Comparison of ENCODE assay signal across 19 mouse cellular contexts in genomic region chr10:62220732-62221514, GRCm38 (mm10). TPM values are rescaled to one million over a fixed set of nuclear protein-coding genes. Genes with fewer than 3 reads are reported as not detected.
DNase-seq lines count a peak whose midpoint lies in the region; ATAC-seq and TF ChIP-seq lines count a peak whose summit lies in the region.
"Had no signal": no experiment of that assay in that cellular context is flagged by ENCODE, and none has a peak within 500 bp of the region (broad histone marks: within the 10 kb centered on the region; RNA-seq: fewer than 3 reads in every experiment).

No protein-coding gene starts in this region.

- no peak for ATAC-seq in lung, embryonic 14.5 days (ENCODE audit: insufficient read depth)
- ATAC-seq in kidney, embryonic 15.5 days (replicated peaks; ENCODE audit: low FRiP score): no peak
- ATAC-seq: CD4-positive, CD25-positive, alpha-beta regulatory T cell, adult 4 months had no signal

- no peaks in the 10 kb centered on the region for H3K36me3 ChIP-seq in lung, embryonic 14.5 days (ENCODE audit: insufficient read depth)
- no peaks in the 10 kb centered on the region for H3K36me3 ChIP-seq in kidney, embryonic 15.5 days
- no peaks in the 10 kb centered on the region for H3K36me3 ChIP-seq in hindbrain, embryonic 10.5 days
- H3K36me3 ChIP-seq: embryonic facial prominence, embryonic 15.5 days; heart, embryonic 12.5 days; limb, embryonic 15.5 days; midbrain, embryonic 10.5 days had no signal

- no peak overlapping the region for H3K4me3 ChIP-seq in lung, embryonic 14.5 days (ENCODE audit: low read depth, low read length)
- no peak overlapping the region for H3K4me3 ChIP-seq in kidney, embryonic 15.5 days (replicated peaks)
- H3K4me3 ChIP-seq in hindbrain, embryonic 10.5 days: no peak overlapping the region
- H3K4me3 ChIP-seq: embryonic facial prominence, embryonic 15.5 days; heart, embryonic 12.5 days; limb, embryonic 15.5 days; midbrain, embryonic 10.5 days had no signal

- no peak for TF ChIP-seq CTCF in lung, embryonic 14.5 days (IDR thresholded peaks at IDR 0.05; ENCODE audit: low read depth)

- no peaks in the 10 kb centered on the region for H3K9me3 ChIP-seq in lung, embryonic 14.5 days (ENCODE audit: low read depth, low read length)
- H3K9me3 ChIP-seq in kidney, embryonic 15.5 days (replicated peaks): no peaks in the 10 kb centered on the region
- H3K9me3 ChIP-seq in hindbrain, embryonic 10.5 days: no peaks in the 10 kb centered on the region
- H3K9me3 ChIP-seq: embryonic facial prominence, embryonic 15.5 days; heart, embryonic 12.5 days; limb, embryonic 15.5 days; midbrain, embryonic 10.5 days had no signal

- no peaks in the 10 kb centered on the region for H3K27me3 ChIP-seq in lung, embryonic 14.5 days (ENCODE audit: insufficient read depth, low read length)
- no peaks in the 10 kb centered on the region for H3K27me3 ChIP-seq in kidney, embryonic 15.5 days
- no peaks in the 10 kb centered on the region for H3K27me3 ChIP-seq in hindbrain, embryonic 10.5 days (ENCODE audit: insufficient read depth, poor library complexity, severe bottlenecking)
- H3K27me3 ChIP-seq: embryonic facial prominence, embryonic 15.5 days; heart, embryonic 12.5 days; limb, embryonic 15.5 days had no signal

- H3K4me1 ChIP-seq in lung, embryonic 14.5 days (ENCODE audit: insufficient read depth): 0 out of 2 replicates have a peak, but pooled peaks cover 4% of the 10 kb centered on the region
- peaks cover 46% of the 10 kb centered on the region for H3K4me1 ChIP-seq in kidney, embryonic 15.5 days
- peaks cover 40% of the 10 kb centered on the region for H3K4me1 ChIP-seq in hindbrain, embryonic 10.5 days (replicated peaks)
- H3K4me1 ChIP-seq: embryonic facial prominence, embryonic 15.5 days had no signal

- H3K27ac ChIP-seq in lung, embryonic 14.5 days (ENCODE audit: low read depth): peak overlapping the region; percentile 11; the same call in 1 of the 2 replicates
- H3K27ac ChIP-seq in kidney, embryonic 15.5 days: peak overlapping the region; percentile 13; the same call in 1 of the 2 replicates
- no peak overlapping the region for H3K27ac ChIP-seq in hindbrain, embryonic 10.5 days
- H3K27ac ChIP-seq: embryonic facial prominence, embryonic 15.5 days; limb, embryonic 15.5 days; midbrain, embryonic 10.5 days had no signal

- H3K9ac ChIP-seq in lung, embryonic 14.5 days: no peak overlapping the region
- no peak overlapping the region for H3K9ac ChIP-seq in kidney, embryonic 15.5 days
- H3K9ac ChIP-seq: embryonic facial prominence, embryonic 15.5 days; heart, embryonic 12.5 days; limb, embryonic 15.5 days had no signal

- no peak for DNase-seq in lung, embryonic 14.5 days
- no peak for DNase-seq in lung, postnatal 25 days (ENCODE audit: low spot score)
- DNase-seq in lung, postnatal 14 days: peak; percentile 38
- DNase-seq in embryo, embryonic 9.5 days (ENCODE audit: extremely low spot score): no peak
- no peak for DNase-seq in heart, adult 8-10 months (ENCODE audit: low spot score)
- DNase-seq in hindbrain, embryonic 10.5 days (ENCODE audit: low spot score): no peak
- DNase-seq: adrenal gland, adult 8-10 months; cerebellum, adult 18-20 months; gastrocnemius, postnatal 36 days; heart, postnatal 4 days; spleen, adult 18-20 months had no signal

- 49% methylated on average over 8 of the region's 8 CpGs for WGBS in lung, embryonic 14.5 days
- 65% methylated on average over 8 of the region's 8 CpGs for WGBS in kidney, embryonic 15.5 days
- 80% methylated on average over 8 of the region's 8 CpGs for WGBS in hindbrain, embryonic 10.5 days

- H3K4me2 ChIP-seq in lung, embryonic 14.5 days: no peak overlapping the region
- H3K4me2 ChIP-seq in kidney, embryonic 15.5 days: no peak overlapping the region
- H3K4me2 ChIP-seq: embryonic facial prominence, embryonic 15.5 days; heart, embryonic 12.5 days; limb, embryonic 15.5 days had no signal

RNA-seq across cellular contexts. Expression of gene Tspan15, which starts 10.1 kb away (rescaled TPM):
- 32.5 and 36.3 TPM in 2 replicates for polyA plus RNA-seq in lung, embryonic 14.5 days (2014; fragmentation: Nextera tagmentation; extraction: Ambion mirVana)
- polyA plus RNA-seq in kidney, embryonic 15.5 days (2015; fragmentation: Nextera tagmentation; extraction: Ambion mirVana): 52.5 and 53.5 TPM in 2 replicates
- 1 to 10 TPM; 5.6 to 9.2 (median 7.0) TPM for total RNA-seq in heart, adult 8-10 months (2022)
- 18.6 and 18.8 TPM in 2 replicates for polyA plus RNA-seq in hindbrain, embryonic 10.5 days (2016; fragmentation: Nextera tagmentation; extraction: Ambion mirVana)

RNA-seq across cellular contexts. Expression of gene Tacr2, which starts 31.3 kb away (rescaled TPM):
- polyA plus RNA-seq in lung, embryonic 14.5 days (2014; fragmentation: Nextera tagmentation; extraction: Ambion mirVana): 0.46 and 0.85 TPM in 2 replicates
- 0.06 TPM in 1 of 2 replicates, not detected in the other for polyA plus RNA-seq in kidney, embryonic 15.5 days (2015; fragmentation: Nextera tagmentation; extraction: Ambion mirVana)
- total RNA-seq in heart, adult 8-10 months (2022): not detected
- not detected in 2 replicates for polyA plus RNA-seq in hindbrain, embryonic 10.5 days (2016; fragmentation: Nextera tagmentation; extraction: Ambion mirVana)
- total RNA-seq: gastrocnemius, postnatal 36 days; heart, postnatal 4 days; MEL had no signal
- polyA plus RNA-seq: CD4-positive, CD25-positive, alpha-beta regulatory T cell, adult 4 months; embryonic facial prominence, embryonic 15.5 days; forebrain, embryonic 11.5 days; heart, embryonic 12.5 days; limb, embryonic 15.5 days; midbrain, embryonic 10.5 days had no signal
